Mouse (Mus musculus): Measurements from ENCODE around the gene Ptch1.

The Ptch1 gene

DNA sequence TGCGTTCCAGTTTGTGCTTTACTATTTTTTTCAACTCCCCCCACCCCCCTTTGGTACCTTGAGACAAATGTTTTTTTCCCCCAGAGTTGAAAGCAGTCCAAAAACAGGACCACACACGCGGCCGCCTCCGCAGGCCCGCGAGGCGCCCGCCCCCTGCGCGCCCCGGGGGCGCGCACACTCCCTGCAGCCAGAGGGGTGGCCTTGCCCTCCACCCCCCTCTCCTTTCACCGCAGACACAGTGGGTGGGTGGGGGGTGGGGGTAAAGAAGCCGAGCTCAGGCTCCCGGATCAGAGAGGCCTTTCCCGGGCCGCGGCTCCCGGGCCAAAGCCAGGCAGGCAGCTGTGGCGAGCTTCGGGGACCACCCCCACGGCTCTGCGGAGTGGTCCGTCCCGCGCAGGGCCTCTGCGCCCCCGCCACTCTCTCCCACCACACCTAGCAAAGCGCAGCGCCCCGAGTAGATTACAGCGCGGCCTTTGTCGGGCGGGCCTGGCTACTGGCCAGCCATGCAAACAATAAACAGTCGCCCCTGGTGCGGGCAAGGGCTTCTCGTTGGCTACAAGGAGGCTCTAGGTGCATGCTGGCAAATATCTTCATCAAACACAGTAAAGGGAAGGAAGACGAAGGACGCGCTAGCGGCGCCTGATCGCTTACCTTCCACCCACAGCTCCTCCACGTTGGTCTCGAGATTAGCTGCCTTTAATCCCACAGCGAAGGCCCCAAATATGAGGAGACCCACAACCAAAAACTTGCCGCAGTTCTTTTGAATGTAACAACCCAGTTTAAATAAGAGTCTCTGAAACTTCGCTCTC is 10.2 kb downstream of the Ptch1 start:
- peak; percentile 88 for DNase-seq

DNA sequence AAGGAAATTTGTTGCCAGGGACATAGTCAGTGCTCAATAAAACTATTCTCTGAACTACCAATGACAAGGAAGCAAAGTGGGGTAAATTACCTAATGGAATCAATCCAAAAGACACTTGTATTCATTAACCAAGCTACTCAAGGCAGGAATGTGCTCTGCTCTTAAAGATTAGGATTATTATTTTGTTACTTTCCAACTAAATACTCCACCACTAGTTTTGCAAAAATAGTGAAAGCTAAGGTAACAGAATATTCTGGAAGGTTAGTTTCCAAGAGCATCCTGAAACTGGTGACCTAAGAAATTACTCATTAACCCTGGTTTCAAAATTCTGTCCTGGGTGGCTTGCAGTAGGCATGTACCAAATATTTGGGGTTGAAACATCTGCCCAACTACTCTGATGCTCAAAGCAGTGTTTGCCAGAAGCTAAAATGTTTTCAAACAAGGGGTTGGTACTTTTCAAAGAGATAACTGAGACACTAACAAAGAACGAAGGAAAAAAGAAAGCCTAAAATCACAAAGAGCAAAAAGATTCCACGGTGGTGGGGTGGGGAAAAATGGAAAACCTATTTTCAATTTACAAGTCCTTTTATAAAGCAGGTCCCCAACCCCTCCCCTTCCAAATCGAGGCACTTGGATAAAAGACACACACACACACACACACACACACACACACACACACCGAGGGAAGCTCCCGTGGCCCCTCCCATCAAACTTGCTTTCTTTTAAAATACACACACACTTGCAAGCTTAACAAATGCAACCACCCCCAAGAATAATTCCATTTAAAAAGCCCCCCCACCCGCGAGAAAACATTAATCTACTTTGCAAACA is 11.0 kb downstream of the Ptch1 start:
- DNase-seq: peak; percentile 50

DNA sequence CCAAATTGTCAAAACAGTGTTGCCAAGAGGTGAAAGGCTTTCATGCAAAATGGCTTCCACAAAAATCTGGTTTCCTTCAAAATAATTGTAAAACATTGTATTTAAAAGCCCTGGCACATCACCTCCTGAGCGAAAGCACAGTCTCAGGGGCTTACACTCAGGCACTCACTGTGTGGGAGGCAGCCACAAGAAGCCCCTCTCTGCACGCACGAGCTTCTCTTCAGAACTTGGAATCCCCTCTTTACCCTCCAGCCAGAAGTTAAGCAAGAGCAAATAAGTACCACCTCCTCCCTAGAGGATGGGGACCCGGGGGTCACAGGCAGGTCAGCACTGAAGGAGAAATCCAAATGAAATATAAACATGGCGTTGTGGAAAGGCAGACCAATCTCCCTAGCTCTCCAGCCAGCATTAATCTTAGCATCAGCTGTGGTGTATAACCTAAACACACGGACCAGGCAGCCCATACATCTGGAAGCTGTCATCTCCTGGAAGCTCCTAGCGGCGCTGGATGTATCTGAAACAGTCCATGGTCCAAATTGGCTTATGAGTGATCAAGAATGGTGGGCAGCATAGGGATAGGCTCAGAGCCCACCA is 15.0 kb downstream of the Ptch1 start:
- DNase-seq: no peak

DNA sequence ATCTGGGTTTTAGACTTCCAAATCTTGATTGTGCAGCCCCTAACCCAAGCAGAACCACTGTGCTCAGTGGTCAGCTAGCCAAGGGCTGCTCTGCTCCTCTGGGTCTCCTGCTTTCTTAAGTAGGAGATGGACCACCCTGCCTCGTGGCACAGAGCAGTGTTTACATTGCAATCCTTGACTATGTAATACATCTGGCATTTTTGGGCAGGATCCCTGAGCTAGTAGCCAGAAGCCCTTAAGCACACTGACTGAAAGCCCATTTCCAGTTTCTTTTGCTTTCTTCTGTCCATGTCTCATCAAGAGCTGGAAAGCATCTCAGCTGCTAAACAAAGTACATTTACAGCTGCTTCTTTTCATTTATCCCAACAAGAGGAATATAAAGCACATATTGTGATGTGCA is 17.0 kb downstream of the Ptch1 start:
- no peak for DNase-seq

GRCm38 (mm10) chr13:63555885-63556284 is 17.5 kb downstream of the Ptch1 start:
- DNase-seq: no peak

- no peak for DNase-seq
These were observed 18.8 kb downstream of the Ptch1 start for GRCm38 (mm10) chr13:63554569-63554968.

- DNase-seq: no peak
These were observed 20.0 kb downstream of the Ptch1 start for GRCm38 (mm10) chr13:63553436-63553835.

GRCm38 (mm10) chr13:63552291-63552932 is 21.0 kb downstream of the Ptch1 start:
- peak; percentile 73 for DNase-seq

- no peak for DNase-seq
These were observed 21.7 kb downstream of the Ptch1 start for GRCm38 (mm10) chr13:63551552-63552290.

DNA sequence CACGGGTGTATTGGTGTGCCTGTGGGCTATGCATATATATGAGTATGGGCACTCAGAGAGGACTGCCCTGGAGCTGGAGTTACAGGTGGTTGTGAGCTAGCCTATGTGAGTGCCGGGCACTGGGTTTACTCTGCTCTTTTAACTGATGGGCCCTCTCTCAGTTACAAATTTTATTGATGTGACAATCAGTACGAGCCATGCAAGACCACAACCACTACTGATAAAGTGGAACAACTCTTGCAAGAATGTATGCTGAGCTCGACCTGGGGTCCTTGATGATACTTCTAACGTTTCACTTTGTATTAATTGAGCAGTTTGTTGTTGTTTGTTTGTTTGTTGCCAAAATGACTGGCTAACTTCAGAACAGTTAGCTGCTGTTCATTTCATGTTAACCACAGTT is 23.0 kb downstream of the Ptch1 start:
- DNase-seq: no peak

DNA sequence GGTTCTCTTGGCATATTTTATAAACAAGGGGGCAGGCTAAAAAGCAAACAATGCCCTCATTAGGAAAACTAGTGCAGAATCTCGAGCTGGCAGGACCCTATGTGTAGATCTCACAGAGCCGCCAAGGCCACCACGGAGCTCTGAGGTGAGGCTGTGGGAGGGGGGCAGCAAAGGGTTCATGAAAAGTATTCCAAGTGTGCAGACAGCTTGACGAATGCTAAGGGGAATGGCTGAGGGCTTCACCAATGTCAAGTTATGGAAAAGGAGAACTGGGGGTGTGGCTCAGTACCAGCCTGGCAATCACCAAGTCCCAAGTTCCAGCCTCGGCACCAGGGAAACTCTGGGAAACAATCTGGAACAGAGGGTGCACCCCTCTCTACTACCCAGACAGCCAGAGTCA is 24.2 kb downstream of the Ptch1 start:
- DNase-seq: no peak

DNA sequence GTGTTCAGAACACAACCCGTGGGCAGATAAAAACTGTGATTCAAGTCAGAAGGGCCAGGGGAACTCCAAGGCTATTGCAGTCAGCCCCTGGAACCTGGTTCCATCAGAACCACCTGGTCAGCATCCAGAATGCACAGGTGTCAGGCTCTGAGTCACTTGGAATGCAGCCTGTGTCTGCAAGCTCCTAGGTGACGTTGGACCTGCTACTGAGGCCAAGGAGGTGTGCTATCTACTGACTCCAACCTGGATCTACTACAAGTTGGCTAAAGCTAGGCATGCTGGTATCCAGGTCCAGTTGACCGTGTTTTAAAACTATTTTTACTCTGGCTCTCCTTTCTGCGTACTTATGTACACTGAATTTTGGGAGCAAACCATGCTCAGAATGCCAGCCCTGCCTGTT is 24.8 kb downstream of the Ptch1 start:
- DNase-seq: no peak

- DNase-seq: no peak
These were observed 28.1 kb downstream of the Ptch1 start for GRCm38 (mm10) chr13:63545291-63545690.

DNA sequence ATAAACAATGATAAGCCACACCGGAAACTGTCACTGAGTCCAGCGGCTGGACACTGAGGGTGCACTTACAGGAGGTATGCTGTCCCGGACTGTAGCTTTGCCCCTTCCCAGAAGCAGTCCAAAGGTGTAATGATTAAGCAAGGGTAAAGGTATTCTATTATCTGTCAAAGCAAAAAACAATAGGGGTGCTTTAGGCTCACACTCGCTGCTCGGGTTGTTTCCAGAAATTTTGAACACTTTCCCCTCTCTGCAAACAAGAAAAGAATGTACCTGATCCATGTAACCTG is 28.5 kb downstream of the Ptch1 start:
- no peak for DNase-seq

- DNase-seq: no peak
These were observed 29.1 kb downstream of the Ptch1 start for GRCm38 (mm10) chr13:63544119-63544966.

- DNase-seq: no peak
These were observed 29.9 kb downstream of the Ptch1 start for GRCm38 (mm10) chr13:63543459-63543858.

DNA sequence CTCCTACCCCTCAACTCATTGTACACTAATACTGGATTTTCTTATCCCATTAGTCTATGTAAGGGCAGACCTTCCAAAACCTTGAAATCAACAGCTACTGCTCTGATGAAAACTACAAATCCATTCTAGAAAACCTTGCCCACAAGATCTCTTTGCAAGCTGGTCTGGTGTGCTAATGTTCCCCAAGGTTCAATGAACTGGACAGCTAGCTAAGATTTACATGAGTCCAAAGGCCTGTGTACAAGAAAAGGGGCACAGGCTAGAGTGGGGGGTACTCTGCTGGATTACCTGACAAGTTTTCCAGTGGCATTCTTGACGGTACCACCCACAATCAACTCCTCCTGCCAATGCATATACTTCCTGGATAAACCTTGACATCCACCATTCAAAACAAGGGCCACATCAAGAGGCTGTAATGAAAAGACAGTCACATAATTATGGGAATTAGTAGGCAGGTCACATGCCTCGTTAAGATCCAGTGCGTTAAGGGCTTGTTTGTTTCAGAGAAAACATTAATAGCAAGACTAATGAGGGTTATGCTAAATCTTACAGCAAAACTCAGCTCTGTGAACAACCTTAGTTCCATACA is 30.5 kb downstream of the Ptch1 start:
- no peak for DNase-seq

DNA sequence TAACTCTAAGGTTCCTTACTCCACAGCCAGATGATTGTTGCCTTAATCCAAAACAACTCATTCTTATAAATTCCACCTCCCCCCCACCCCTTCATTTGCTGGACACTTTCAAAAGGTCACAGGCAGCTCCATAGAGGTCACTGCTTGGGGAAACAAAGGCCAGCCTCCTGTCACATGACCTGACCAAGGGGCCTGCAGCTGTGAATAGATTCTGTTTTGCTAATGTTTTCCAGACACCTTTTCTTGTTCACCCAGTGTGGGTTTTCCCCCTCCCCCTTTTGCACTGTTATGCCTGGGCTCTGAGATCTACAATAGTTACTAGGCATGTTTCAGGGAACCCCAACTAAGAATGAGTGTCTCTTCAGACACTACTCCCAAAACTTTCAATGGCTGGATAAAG is 31.9 kb downstream of the Ptch1 start:
- no peak for DNase-seq

- DNase-seq: no peak
These were observed 32.8 kb downstream of the Ptch1 start for GRCm38 (mm10) chr13:63540584-63540983.

- no peak for DNase-seq
These were observed 38.4 kb downstream of the Ptch1 start for GRCm38 (mm10) chr13:63534981-63535380.

- DNase-seq: no peak
These were observed 42.5 kb downstream of the Ptch1 start for GRCm38 (mm10) chr13:63530857-63531256.
